In the genomic region with DNA sequence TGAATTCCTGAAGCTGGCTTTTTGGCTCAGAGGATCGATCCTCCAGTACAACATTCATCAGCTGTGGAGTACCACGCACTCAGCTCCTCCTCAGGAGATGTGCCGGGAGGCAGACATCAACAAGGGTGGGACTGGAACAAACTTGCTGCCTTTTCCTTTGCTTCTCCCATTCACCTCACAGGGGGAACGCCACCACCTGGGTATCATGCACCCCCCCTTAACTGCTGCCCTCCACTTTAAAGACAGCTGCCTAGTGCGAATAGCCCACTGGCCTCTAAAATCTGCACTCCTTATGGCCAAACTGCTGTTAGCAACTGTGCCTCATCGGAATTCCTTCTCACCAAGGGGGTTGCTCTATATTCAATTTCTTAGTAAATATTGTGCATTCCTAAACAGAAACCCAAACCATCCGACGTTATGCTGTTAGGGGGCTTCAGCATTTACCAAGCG, we compare ENCODE assay signal across 8 mouse cellular contexts. TPM values are rescaled to one million over a fixed set of nuclear protein-coding genes. Genes with fewer than 3 reads are reported as not detected.
DNase-seq lines count a peak whose midpoint lies in the region; ATAC-seq and TF ChIP-seq lines count a peak whose summit lies in the region.

No protein-coding gene starts in this region.

- no peak overlapping the region for H3K4me3 ChIP-seq in layer of hippocampus, adult 2 months
- no peak overlapping the region for H3K4me3 ChIP-seq in forebrain, embryonic 12.5 days (replicated peaks)
- peak overlapping the region; percentile 40 for H3K4me3 ChIP-seq in limb, embryonic 10.5 days
- H3K4me3 ChIP-seq in neural tube, embryonic 13.5 days = no peak overlapping the region

- peaks cover 46% of the 10 kb centered on the region for H3K4me1 ChIP-seq in forebrain, embryonic 12.5 days
- peaks cover 76% of the 10 kb centered on the region for H3K4me1 ChIP-seq in limb, embryonic 10.5 days
- H3K4me1 ChIP-seq in neural tube, embryonic 13.5 days (replicated peaks) = peaks cover 59% of the 10 kb centered on the region

- TF ChIP-seq CTCF in layer of hippocampus, adult 2 months (conservative IDR thresholded peaks at IDR 0.05) = no peak

- ATAC-seq in forebrain, embryonic 12.5 days (ENCODE audit: low FRiP score) = no peak
- ATAC-seq in neural tube, embryonic 13.5 days (ENCODE audit: low read depth) = no peak
- no peak for ATAC-seq in CD4-positive, CD25-positive, alpha-beta regulatory T cell, adult 4 months

- peak overlapping the region; percentile 50 for H3K4me2 ChIP-seq in forebrain, embryonic 12.5 days
- H3K4me2 ChIP-seq in neural tube, embryonic 13.5 days = peak overlapping the region; percentile 51

- H3K9ac ChIP-seq in forebrain, embryonic 12.5 days = peak overlapping the region; percentile 54; the same call in 1 of the 2 replicates
- peak overlapping the region; percentile 64 for H3K9ac ChIP-seq in neural tube, embryonic 13.5 days

- 0 out of 2 replicates have a peak, but pooled peaks cover 4% of the 10 kb centered on the region for H3K9me3 ChIP-seq in forebrain, embryonic 12.5 days
- no peaks in the 10 kb centered on the region for H3K9me3 ChIP-seq in limb, embryonic 10.5 days (replicated peaks)
- H3K9me3 ChIP-seq in neural tube, embryonic 13.5 days = no peaks in the 10 kb centered on the region

- DNase-seq in layer of hippocampus, adult 2 months (ENCODE audit: low spot score in 2 of 2) = no peak
- no peak for DNase-seq in layer of hippocampus, postnatal 14 days (ENCODE audit: low spot score in 2 of 2)
- DNase-seq in limb, embryonic 10.5 days (ENCODE audit: low spot score) = peak; percentile 58
- DNase-seq in cerebellum, postnatal 10 days = no peak
- no peak for DNase-seq in B cell, adult 2 months

- H3K27ac ChIP-seq in layer of hippocampus, adult 2 months = peak overlapping the region; percentile 77
- H3K27ac ChIP-seq in forebrain, embryonic 12.5 days = peak overlapping the region; percentile 83
- peak overlapping the region; percentile 95 for H3K27ac ChIP-seq in limb, embryonic 10.5 days
- peak overlapping the region; percentile 96 for H3K27ac ChIP-seq in neural tube, embryonic 13.5 days (replicated peaks)

- H3K36me3 ChIP-seq in forebrain, embryonic 12.5 days (replicated peaks) = no peaks in the 10 kb centered on the region
- 0 out of 2 replicates have a peak, but pooled peaks cover 2% of the 10 kb centered on the region for H3K36me3 ChIP-seq in limb, embryonic 10.5 days
- no peaks in the 10 kb centered on the region for H3K36me3 ChIP-seq in neural tube, embryonic 13.5 days

- H3K27me3 ChIP-seq in forebrain, embryonic 12.5 days = no peaks in the 10 kb centered on the region
- no peaks in the 10 kb centered on the region for H3K27me3 ChIP-seq in limb, embryonic 10.5 days (ENCODE audit: low read depth, poor library complexity, severe bottlenecking)
- H3K27me3 ChIP-seq in neural tube, embryonic 13.5 days = no peaks in the 10 kb centered on the region

- WGBS in forebrain, embryonic 12.5 days = 24% methylated on average over 9 of the region's 9 CpGs
- WGBS in limb, embryonic 10.5 days = 11% methylated on average over 9 of the region's 9 CpGs
- 19% methylated on average over 9 of the region's 9 CpGs for WGBS in neural tube, embryonic 13.5 days

RNA-seq across cellular contexts. Expression of a gene that starts 55.3 kb away (rescaled TPM):
- 10 to 100 TPM in 1 of 2 experiments, 1 to 10 TPM in 1; 7.8 to 11.1 TPM for total RNA-seq in layer of hippocampus, adult 2 months (2021)
- 1 to 10 TPM; 7.6 to 7.9 TPM for total RNA-seq in layer of hippocampus, postnatal 14 days (2021)
- 5.6 and 6.2 TPM in 2 replicates for polyA plus RNA-seq in forebrain, embryonic 12.5 days (2016; fragmentation: Nextera tagmentation; extraction: Ambion mirVana)
- 6.2 and 8.7 TPM in 2 replicates for polyA plus RNA-seq in limb, embryonic 10.5 days (2016; fragmentation: Nextera tagmentation; extraction: Ambion mirVana)
- 9.3 and 14.7 TPM in 2 replicates for polyA plus RNA-seq in neural tube, embryonic 13.5 days (2015; fragmentation: Nextera tagmentation; extraction: Ambion mirVana)
- polyA plus RNA-seq in CD4-positive, CD25-positive, alpha-beta regulatory T cell, adult 4 months (2017; shearing (Covaris generic)) = 1 to 10 TPM; 2.1 to 2.5 TPM
